Mouse (Mus musculus): ENCODE measurements around the gene Krr1.

- TF ChIP-seq CTCF (IDR thresholded peaks at IDR 0.05; ENCODE audit: extremely low read depth, insufficient read depth, insufficient read length, insufficient replicate concordance) = no peak
- no peak for TF ChIP-seq POLR2A (IDR thresholded peaks at IDR 0.05; ENCODE audit: low read depth, low read length)
These were observed 29.4 kb upstream of the Krr1 start for GRCm38 (mm10) chr10:111943026-111943425.
